13 mouse cellular contexts compared by ENCODE assay signal in the genomic region with DNA sequence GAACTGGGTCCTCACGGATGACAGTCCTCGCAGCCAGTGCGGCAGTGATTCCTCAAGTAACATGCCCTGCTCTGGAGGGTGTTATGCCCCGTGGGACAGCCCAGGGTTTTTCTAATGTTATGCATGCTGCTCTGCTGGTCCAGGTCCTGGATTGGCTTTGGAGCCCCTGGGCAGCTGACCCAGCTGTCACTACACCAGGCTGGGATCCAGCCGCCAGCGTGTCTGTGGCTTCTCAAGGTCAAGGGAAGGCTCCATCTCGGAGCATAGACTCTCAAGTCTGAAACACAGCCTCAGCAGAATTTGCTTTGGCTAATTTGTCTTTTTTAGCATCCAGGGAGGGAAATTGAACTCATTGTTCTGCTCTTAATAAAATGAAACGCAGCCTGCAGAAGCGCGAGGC.
DNase-seq lines count a peak whose midpoint lies in the region; ATAC-seq and TF ChIP-seq lines count a peak whose summit lies in the region.
"Had no signal": no experiment of that assay in that cellular context is flagged by ENCODE, and none has a peak within 500 bp of the region (broad histone marks: within the 10 kb centered on the region; RNA-seq: fewer than 3 reads in every experiment).

No protein-coding gene starts in this region.

- H3K27me3 ChIP-seq in kidney, embryonic 15.5 days: no peaks in the 10 kb centered on the region
- H3K27me3 ChIP-seq in hindbrain, embryonic 16.5 days (replicated peaks; ENCODE audit: control insufficient read depth, insufficient read depth, low read length): no peaks in the 10 kb centered on the region
- H3K27me3 ChIP-seq: limb, embryonic 12.5 days had no signal

- peak; percentile 58 for DNase-seq in gastrocnemius, postnatal 14 days
- DNase-seq in gastrocnemius, adult 18-20 months (ENCODE audit: low spot score): no peak
- DNase-seq in kidney, postnatal 14 days: peak; percentile 37
- DNase-seq in brain, embryonic 14.5 days (ENCODE audit: low read depth): peak; percentile 32
- DNase-seq in layer of hippocampus, adult 9-11 months: no peak
- no peak for DNase-seq in spleen, postnatal 4 days (ENCODE audit: low spot score in 2 of 2)
- DNase-seq: layer of hippocampus, postnatal 36 days; lung, adult 18-20 months had no signal

- TF ChIP-seq POLR2A in brain, embryonic 14.5 days (IDR thresholded peaks at IDR 0.05; ENCODE audit: borderline replicate concordance, extremely low read depth, insufficient read depth, insufficient read length, poor library complexity, severe bottlenecking): no peak

- H3K9ac ChIP-seq in kidney, embryonic 15.5 days: no peak overlapping the region
- H3K9ac ChIP-seq in hindbrain, embryonic 16.5 days (ENCODE audit: low read depth, low read length): no peak overlapping the region
- H3K9ac ChIP-seq: limb, embryonic 12.5 days had no signal

- no peak for TF ChIP-seq CTCF in brain, embryonic 14.5 days (IDR thresholded peaks at IDR 0.05; ENCODE audit: borderline replicate concordance, extremely low read depth, insufficient read depth, insufficient read length)

- H3K4me3 ChIP-seq in kidney, embryonic 15.5 days (replicated peaks): no peak overlapping the region
- H3K4me3 ChIP-seq in hindbrain, embryonic 16.5 days (ENCODE audit: low read length): no peak overlapping the region
- H3K4me3 ChIP-seq: limb, embryonic 12.5 days had no signal

- no peaks in the 10 kb centered on the region for H3K9me3 ChIP-seq in kidney, embryonic 15.5 days (replicated peaks)
- no peaks in the 10 kb centered on the region for H3K9me3 ChIP-seq in hindbrain, embryonic 16.5 days (ENCODE audit: control insufficient read depth, low read length)
- H3K9me3 ChIP-seq: limb, embryonic 12.5 days had no signal

- no peak overlapping the region for H3K27ac ChIP-seq in kidney, embryonic 15.5 days
- H3K27ac ChIP-seq in hindbrain, embryonic 16.5 days (ENCODE audit: low read depth, low read length): no peak overlapping the region
- H3K27ac ChIP-seq: limb, embryonic 12.5 days; stomach, postnatal 0 days had no signal

- WGBS in kidney, embryonic 15.5 days: 49% methylated on average over 10 of the region's 10 CpGs
- WGBS in hindbrain, embryonic 16.5 days: 38% methylated on average over 10 of the region's 10 CpGs

- no peak for ATAC-seq in kidney, embryonic 15.5 days (replicated peaks; ENCODE audit: low FRiP score)
- ATAC-seq in hindbrain, embryonic 16.5 days: 0 out of 2 replicates have a peak, but pooled peaks have one; percentile 12
- ATAC-seq: activated CD4-positive, CD25-positive, alpha-beta regulatory T cell, adult 4 months had no signal

- no peaks in the 10 kb centered on the region for H3K36me3 ChIP-seq in kidney, embryonic 15.5 days
- H3K36me3 ChIP-seq in hindbrain, embryonic 16.5 days (ENCODE audit: control insufficient read depth, insufficient read depth, low read length): no peaks in the 10 kb centered on the region
- H3K36me3 ChIP-seq: limb, embryonic 12.5 days had no signal

- H3K4me1 ChIP-seq in kidney, embryonic 15.5 days: peaks cover 7% of the 10 kb centered on the region; the same call in 1 of the 2 replicates
- peaks cover 3% of the 10 kb centered on the region for H3K4me1 ChIP-seq in hindbrain, embryonic 16.5 days (ENCODE audit: control insufficient read depth, insufficient read depth, low read depth, low read length)

- intact Hi-C loops in gastrocnemius, postnatal 14 days (cut with DNase I; ENCODE audit: low total_unique reads): no loop called here

- H3K4me2 ChIP-seq in kidney, embryonic 15.5 days: no peak overlapping the region
- H3K4me2 ChIP-seq in hindbrain, embryonic 16.5 days (ENCODE audit: low read length): no peak overlapping the region
- H3K4me2 ChIP-seq: limb, embryonic 12.5 days had no signal

Comparison
In these comparisons a context has a peak if more than half of its experiments do, and no peak if none do; other contexts are left out.
1. DNase-seq: peak in gastrocnemius, postnatal 14 days (single experiment), kidney, postnatal 14 days (single experiment) and brain, embryonic 14.5 days (single experiment); none in gastrocnemius, adult 18-20 months (single experiment), layer of hippocampus, adult 9-11 months (single experiment) and spleen, postnatal 4 days (0 of 2).